9 mouse cellular contexts compared by ENCODE assay signal in genomic region chr7:141666190-141666589, GRCm38 (mm10). TPM values are rescaled to one million over a fixed set of nuclear protein-coding genes. Genes with fewer than 3 reads are reported as not detected.
DNase-seq lines count a peak whose midpoint lies in the region; ATAC-seq and TF ChIP-seq lines count a peak whose summit lies in the region.
"Had no signal": no experiment of that assay in that cellular context is flagged by ENCODE, and none has a peak within 500 bp of the region (broad histone marks: within the 10 kb centered on the region; RNA-seq: fewer than 3 reads in every experiment).

No protein-coding gene starts in this region.

- no peak overlapping the region for H3K4me2 ChIP-seq in heart, embryonic 12.5 days
- no peak overlapping the region for H3K4me2 ChIP-seq in lung, embryonic 16.5 days (ENCODE audit: low read depth, low read length)

- H3K9me3 ChIP-seq in heart, embryonic 12.5 days (replicated peaks) = no peaks in the 10 kb centered on the region
- H3K9me3 ChIP-seq in lung, embryonic 16.5 days (ENCODE audit: control insufficient read depth, low read length) = no peaks in the 10 kb centered on the region

- H3K9ac ChIP-seq in heart, embryonic 12.5 days = no peak overlapping the region
- no peak overlapping the region for H3K9ac ChIP-seq in lung, embryonic 16.5 days (ENCODE audit: low read length)

- TF ChIP-seq POLR2A in embryonic fibroblast, embryonic 13.5 days (IDR thresholded peaks at IDR 0.05; ENCODE audit: low read depth, low read length) = no peak

- no peaks in the 10 kb centered on the region for H3K36me3 ChIP-seq in heart, embryonic 12.5 days
- H3K36me3 ChIP-seq in lung, embryonic 16.5 days (ENCODE audit: control insufficient read depth, insufficient read depth, low read length) = no peaks in the 10 kb centered on the region

- H3K27ac ChIP-seq in heart, embryonic 12.5 days (ENCODE audit: poor library complexity, severe bottlenecking) = no peak overlapping the region
- H3K27ac ChIP-seq in embryonic fibroblast, embryonic 13.5 days (ENCODE audit: insufficient read depth, low read length) = no peak overlapping the region
- no peak overlapping the region for H3K27ac ChIP-seq in lung, embryonic 16.5 days (ENCODE audit: low read length)
- H3K27ac ChIP-seq: macrophage had no signal

- TF ChIP-seq CTCF in embryonic fibroblast, embryonic 13.5 days (IDR thresholded peaks at IDR 0.05; ENCODE audit: borderline replicate concordance, insufficient read depth, low read length) = peak; percentile 46; the same call in 1 of the 2 replicates

- ATAC-seq in heart, embryonic 12.5 days (ENCODE audit: insufficient number of reproducible peaks, low FRiP score) = no peak
- peak; percentile 38; the same call in 1 of the 2 replicates for ATAC-seq in lung, embryonic 16.5 days (ENCODE audit: low read depth)

- H3K27me3 ChIP-seq in heart, embryonic 12.5 days (replicated peaks) = no peaks in the 10 kb centered on the region
- H3K27me3 ChIP-seq in lung, embryonic 16.5 days (ENCODE audit: control insufficient read depth, insufficient read depth, low read depth, low read length) = no peaks in the 10 kb centered on the region

- WGBS in heart, embryonic 12.5 days = 11% methylated on average over 4 of the region's 4 CpGs
- 14% methylated on average over 4 of the region's 4 CpGs for WGBS in lung, embryonic 16.5 days

- H3K4me3 ChIP-seq in heart, embryonic 12.5 days = no peak overlapping the region
- H3K4me3 ChIP-seq in embryonic fibroblast, embryonic 13.5 days (ENCODE audit: insufficient read depth, low read length) = no peak overlapping the region
- no peak overlapping the region for H3K4me3 ChIP-seq in lung, embryonic 16.5 days (ENCODE audit: low read length)

- DNase-seq in heart, adult 18-20 months = peak; percentile 52 to 69
- peak; percentile 76 for DNase-seq in CD4-positive, CD25-positive, alpha-beta regulatory T cell, adult 2 months (ENCODE audit: low read depth, low spot score)
- peak; percentile 61 for DNase-seq in adrenal gland, postnatal 10 days
- DNase-seq in kidney, postnatal 10 days = peak; percentile 74
- DNase-seq in thymus, postnatal 14 days = peak; percentile 48

- H3K4me1 ChIP-seq in heart, embryonic 12.5 days (replicated peaks) = peaks cover 11% of the 10 kb centered on the region
- no peaks in the 10 kb centered on the region for H3K4me1 ChIP-seq in embryonic fibroblast, embryonic 13.5 days (ENCODE audit: control insufficient read depth, insufficient read depth, low read length)
- H3K4me1 ChIP-seq in lung, embryonic 16.5 days (replicated peaks; ENCODE audit: control insufficient read depth, insufficient read depth, low read length) = peaks cover 4% of the 10 kb centered on the region; the same call in 1 of the 2 replicates

RNA-seq across cellular contexts. Expression of gene Muc6, which starts 11.1 kb away (rescaled TPM):
- not detected for total RNA-seq in heart, adult 18-20 months (2021)
- polyA plus RNA-seq in heart, embryonic 12.5 days (2016; fragmentation: Nextera tagmentation; extraction: Ambion mirVana) = 0.06 and 0.11 TPM in 2 replicates
- total RNA-seq in adrenal gland, postnatal 10 days (2021) = under 1 TPM in 1 of 2 experiments, not detected in 1; 0.06 TPM
- polyA plus RNA-seq in embryonic fibroblast, embryonic 13.5 days (2011; ENCODE audit: insufficient read length, low read depth, missing spikeins) = not detected in 2 replicates
- 0.13 and 0.21 TPM in 2 replicates for polyA plus RNA-seq in lung, embryonic 16.5 days (2015; fragmentation: Nextera tagmentation; extraction: Ambion mirVana)

RNA-seq across cellular contexts. Expression of gene Muc2, which starts 23.9 kb away (rescaled TPM):
- total RNA-seq in heart, adult 18-20 months (2021) = under 1 TPM in 1 of 2 experiments, not detected in 1; 0.44 TPM
- 0.31 and 0.51 TPM in 2 replicates for polyA plus RNA-seq in heart, embryonic 12.5 days (2016; fragmentation: Nextera tagmentation; extraction: Ambion mirVana)
- 1 to 10 TPM; 1.8 to 1.9 TPM for total RNA-seq in adrenal gland, postnatal 10 days (2021)
- polyA plus RNA-seq in embryonic fibroblast, embryonic 13.5 days (2011; ENCODE audit: insufficient read length, low read depth, missing spikeins) = 0.21 and 0.83 TPM in 2 replicates
- polyA plus RNA-seq in lung, embryonic 16.5 days (2015; fragmentation: Nextera tagmentation; extraction: Ambion mirVana) = 0.35 and 0.48 TPM in 2 replicates
